Mouse (Mus musculus): ENCODE measurements around the gene Rhag. TPM values are rescaled to one million over a fixed set of nuclear protein-coding genes. Genes with fewer than 3 reads are reported as not detected.

The Rhag gene
- polyA plus RNA-seq, 1 experiment from 2014 or later: 14.1 TPM

DNA sequence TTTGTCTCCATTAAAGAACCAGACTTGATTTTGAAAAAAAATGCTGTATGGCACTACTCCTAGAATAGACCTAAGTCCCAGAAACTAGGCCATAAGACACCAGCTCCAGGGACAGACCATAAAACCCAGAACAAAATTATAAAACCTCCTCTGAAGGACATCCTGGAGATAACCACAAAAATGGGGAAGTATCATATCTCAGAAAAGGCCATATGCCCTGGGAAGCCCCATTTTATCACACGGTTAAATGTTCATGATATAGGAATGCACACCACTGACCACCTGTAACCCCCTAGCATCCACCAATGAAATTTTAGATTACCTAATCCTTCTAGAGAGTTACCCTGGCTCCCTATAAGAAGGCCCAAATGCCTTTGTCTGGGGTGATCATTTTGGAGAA, 64.6 kb downstream of the Rhag start:
- 76% methylated on average over 1 of the region's 1 CpGs for WGBS
- Histone ChIP-seq H3K27ac (ENCODE audit: poor library complexity, severe bottlenecking) (no peak overlapping the region), H3K4me1 (replicated peaks) (peaks cover 16% of the 10 kb centered on the region), H3K36me3 (0 out of 2 replicates have a peak, but pooled peaks cover 3% of the 10 kb centered on the region), H3K4me2 (no peak overlapping the region), H3K9me3 (replicated peaks) (no peaks in the 10 kb centered on the region), H3K4me3 (no peak overlapping the region), H3K9ac (no peak overlapping the region), H3K27me3 (replicated peaks) (no peaks in the 10 kb centered on the region)
- ATAC-seq (ENCODE audit: insufficient number of reproducible peaks, low FRiP score): no peak

- WGBS: 23% methylated on average over 3 of the region's 3 CpGs
- H3K9ac ChIP-seq: 0 out of 2 replicates have a peak overlapping the region, but pooled peaks have one; percentile 48
- peak overlapping the region; percentile 69 for H3K4me3 ChIP-seq
- 0 out of 2 replicates have a peak, but pooled peaks cover 3% of the 10 kb centered on the region for H3K36me3 ChIP-seq
- no peaks in the 10 kb centered on the region for H3K27me3 ChIP-seq (replicated peaks)
- H3K27ac ChIP-seq (ENCODE audit: poor library complexity, severe bottlenecking): no peak overlapping the region
- no peak for ATAC-seq (ENCODE audit: insufficient number of reproducible peaks, low FRiP score)
- H3K4me1 ChIP-seq (replicated peaks): peaks cover 16% of the 10 kb centered on the region
- H3K9me3 ChIP-seq (replicated peaks): no peaks in the 10 kb centered on the region
- peak overlapping the region; percentile 79 for H3K4me2 ChIP-seq
These were observed 66.8 kb downstream of the Rhag start for GRCm38 (mm10) chr17:40877741-40878140.

DNA sequence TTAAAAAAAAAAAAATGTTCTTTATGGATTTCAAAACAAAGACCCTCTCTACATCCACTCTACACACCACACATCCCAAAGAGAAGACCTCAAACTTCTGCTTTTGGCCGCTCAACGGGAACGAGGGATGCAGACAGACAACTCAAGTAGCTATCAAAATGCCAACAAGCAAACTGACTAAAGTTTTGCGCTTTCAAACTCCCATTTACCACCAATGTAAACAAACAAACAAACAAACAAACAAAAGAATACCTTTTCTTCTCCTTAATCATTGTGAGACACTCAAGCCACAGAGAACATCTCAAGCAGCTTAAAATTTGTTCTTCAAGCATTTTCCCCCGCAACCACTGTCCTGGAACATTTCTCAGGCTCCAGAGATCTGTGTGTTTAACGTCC, 68.6 kb downstream of the Rhag start:
- Histone ChIP-seq H3K9me3 (replicated peaks) (no peaks in the 10 kb centered on the region), H3K27me3 (replicated peaks) (no peaks in the 10 kb centered on the region), H3K36me3 (0 out of 2 replicates have a peak, but pooled peaks cover 3% of the 10 kb centered on the region), H3K4me3 (peak overlapping the region; percentile 69), H3K27ac (ENCODE audit: poor library complexity, severe bottlenecking) (peak overlapping the region; percentile 77), H3K9ac (peak overlapping the region; percentile 79), H3K4me1 (replicated peaks) (peaks cover 16% of the 10 kb centered on the region), H3K4me2 (peak overlapping the region; percentile 79)
- ATAC-seq (ENCODE audit: insufficient number of reproducible peaks, low FRiP score): no peak
- 3% methylated on average over 6 of the region's 6 CpGs for WGBS

GRCm38 (mm10) chr17:40879924-40880691, 69.2 kb downstream of the Rhag start, which contains the start of gene 9130008F23Rik:
TSS of gene 9130008F23Rik (minus strand) at chr17:40880559.
- Histone ChIP-seq H3K4me1 (replicated peaks) (peaks cover 16% of the 10 kb centered on the region), H3K9me3 (replicated peaks) (no peaks in the 10 kb centered on the region), H3K27me3 (replicated peaks) (no peaks in the 10 kb centered on the region), H3K4me2 (peak within 1 kb of the TSS; percentile 79), H3K9ac (peak within 1 kb of the TSS; percentile 79), H3K4me3 (peak within 1 kb of the TSS; percentile 69), H3K27ac (ENCODE audit: poor library complexity, severe bottlenecking) (peak within 1 kb of the TSS; percentile 77), H3K36me3 (0 out of 2 replicates have a peak, but pooled peaks cover 3% of the 10 kb centered on the region)
- under 1% methylated on average over 40 of the region's 40 CpGs for WGBS
- ATAC-seq (ENCODE audit: insufficient number of reproducible peaks, low FRiP score): peak; percentile 83

DNA sequence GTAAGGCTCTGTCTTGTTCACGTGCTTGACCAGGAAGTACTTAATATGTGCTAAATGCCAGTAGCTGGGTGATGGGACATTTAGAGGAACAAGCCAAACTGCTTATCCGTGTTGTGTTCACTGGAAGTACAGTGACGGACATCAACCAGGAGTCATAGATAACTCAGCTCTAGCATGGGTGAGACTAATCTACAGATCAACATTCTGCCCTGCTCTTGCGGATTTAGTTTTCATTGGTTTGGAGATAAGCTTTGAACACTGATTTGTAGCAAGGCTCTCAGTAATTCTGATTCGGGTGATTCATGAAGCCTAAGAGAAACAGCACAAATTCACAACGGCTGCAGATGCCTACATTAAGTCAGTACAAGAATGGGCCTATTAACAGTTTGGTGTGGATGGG, 71.2 kb downstream of the Rhag start:
- H3K9me3 ChIP-seq (replicated peaks): no peaks in the 10 kb centered on the region
- no peaks in the 10 kb centered on the region for H3K36me3 ChIP-seq
- H3K9ac ChIP-seq: no peak overlapping the region
- H3K27me3 ChIP-seq (replicated peaks): no peaks in the 10 kb centered on the region
- no peak overlapping the region for H3K27ac ChIP-seq (ENCODE audit: poor library complexity, severe bottlenecking)
- 73% methylated on average over 6 of the region's 6 CpGs for WGBS
- H3K4me1 ChIP-seq (replicated peaks): peaks cover 12% of the 10 kb centered on the region
- ATAC-seq (ENCODE audit: insufficient number of reproducible peaks, low FRiP score): no peak
- no peak overlapping the region for H3K4me3 ChIP-seq
- H3K4me2 ChIP-seq: no peak overlapping the region

- Histone ChIP-seq H3K4me1 (replicated peaks) (no peaks in the 10 kb centered on the region), H3K4me2 (no peak overlapping the region), H3K36me3 (no peaks in the 10 kb centered on the region), H3K4me3 (no peak overlapping the region), H3K27ac (ENCODE audit: poor library complexity, severe bottlenecking) (no peak overlapping the region), H3K9ac (no peak overlapping the region), H3K9me3 (replicated peaks) (no peaks in the 10 kb centered on the region), H3K27me3 (replicated peaks) (no peaks in the 10 kb centered on the region)
- no peak for ATAC-seq (ENCODE audit: insufficient number of reproducible peaks, low FRiP score)
- 77% methylated on average over 4 of the region's 4 CpGs for WGBS
These were observed 74.2 kb downstream of the Rhag start for GRCm38 (mm10) chr17:40885155-40885554.

GRCm38 (mm10) chr17:40887849-40888536, 77.1 kb downstream of the Rhag start:
- Histone ChIP-seq H3K4me3 (no peak overlapping the region), H3K4me1 (replicated peaks) (no peaks in the 10 kb centered on the region), H3K27ac (ENCODE audit: poor library complexity, severe bottlenecking) (no peak overlapping the region), H3K9ac (no peak overlapping the region), H3K27me3 (replicated peaks) (no peaks in the 10 kb centered on the region), H3K9me3 (replicated peaks) (no peaks in the 10 kb centered on the region), H3K36me3 (no peaks in the 10 kb centered on the region), H3K4me2 (no peak overlapping the region)
- no peak for ATAC-seq (ENCODE audit: insufficient number of reproducible peaks, low FRiP score)
- 72% methylated on average over 4 of the region's 4 CpGs for WGBS

Other genes with a start within 250 kb of the Rhag start
- not detected in 2 replicates for gene Esp6, start 249.6 kb upstream of the Rhag start, polyA plus RNA-seq (2016; fragmentation: Nextera tagmentation; extraction: Ambion mirVana)
- not detected in 2 replicates for gene Esp4, start 212.5 kb upstream of the Rhag start, polyA plus RNA-seq (2016; fragmentation: Nextera tagmentation; extraction: Ambion mirVana)
- gene Esp3, start 179.1 kb upstream of the Rhag start, polyA plus RNA-seq (2016; fragmentation: Nextera tagmentation; extraction: Ambion mirVana): not detected in 2 replicates
- not detected in 2 replicates for gene Esp1, start 84.0 kb upstream of the Rhag start, polyA plus RNA-seq (2016; fragmentation: Nextera tagmentation; extraction: Ambion mirVana)
- not detected in 2 replicates for gene Crisp2, start 4.1 kb upstream of the Rhag start, polyA plus RNA-seq (2016; fragmentation: Nextera tagmentation; extraction: Ambion mirVana)
- gene 9130008F23Rik, start 69.4 kb downstream of the Rhag start, polyA plus RNA-seq (2016; fragmentation: Nextera tagmentation; extraction: Ambion mirVana): 3.4 and 4.5 TPM in 2 replicates
- not detected in 2 replicates for gene Glyatl3, start 103.2 kb downstream of the Rhag start, polyA plus RNA-seq (2016; fragmentation: Nextera tagmentation; extraction: Ambion mirVana)
- 40.4 and 43.6 TPM in 2 replicates for gene Mut, start 123.6 kb downstream of the Rhag start, polyA plus RNA-seq (2016; fragmentation: Nextera tagmentation; extraction: Ambion mirVana)
- 17.0 and 20.2 TPM in 2 replicates for gene Cenpq, start 123.9 kb downstream of the Rhag start, polyA plus RNA-seq (2016; fragmentation: Nextera tagmentation; extraction: Ambion mirVana)

Data from heart, embryonic 12.5 days (tissue).